Mouse (Mus musculus) liver, embryonic 14.5 days (tissue): ENCODE data around the gene Tbc1d17.

ENCODE experiments used
- CTCF ChIP-seq: IDR thresholded peaks from 2 replicates; pipeline ENCODE4 v1.5.1; 2016; ENCODE audit warnings: antibody characterized with exemption, low read depth, control low read depth
- EP300 ChIP-seq: IDR thresholded peaks from 2 replicates; pipeline ENCODE4 v1.6.1; 2016; ENCODE audit warnings: antibody characterized with exemption, low read depth

GRCm38 (mm10) chr7:44792781-44793180 lies 56.1 kb downstream of the Tbc1d17 start:
- TF ChIP-seq EP300: no peak
- no peak for TF ChIP-seq CTCF
